Mouse (Mus musculus): ENCODE data around the gene Bid.

- TF ChIP-seq CTCF (IDR thresholded peaks at IDR 0.05; ENCODE audit: extremely low read depth, insufficient read length, insufficient replicate concordance, low read depth, low read length) (no peak), POLR2A (IDR thresholded peaks at IDR 0.05; ENCODE audit: low read depth, low read length) (no peak)
These were observed 12.8 kb upstream of the Bid start for GRCm38 (mm10) chr6:120929421-120929820.
